Mouse (Mus musculus) induced T-regulatory cell, adult 2 months (primary cell): Measurements from ENCODE around the gene Pigu.

Source experiments
- DNase-seq: peaks from one replicate; pipeline ENCODE4 v3.0.0-alpha.2; 2012; ENCODE audit warnings: low read depth

The Pigu gene

GRCm38 (mm10) chr2:155367635-155368284, 10.5 kb upstream of the Pigu start:
- DNase-seq: no peak

GRCm38 (mm10) chr2:155357686-155358399, 613 bp upstream of the Pigu start:
- peak; percentile 19 for DNase-seq

GRCm38 (mm10) chr2:155354402-155354801, 2.8 kb downstream of the Pigu start:
- no peak for DNase-seq

- DNase-seq: no peak
Measured at GRCm38 (mm10) chr2:155346670-155347069, 10.6 kb downstream of the Pigu start.

- no peak for DNase-seq
Measured at GRCm38 (mm10) chr2:155340166-155340565, 17.1 kb downstream of the Pigu start.

- no peak for DNase-seq
Measured at GRCm38 (mm10) chr2:155336254-155336653, 21.0 kb downstream of the Pigu start.

- no peak for DNase-seq
Measured at GRCm38 (mm10) chr2:155335231-155335630, 22.0 kb downstream of the Pigu start.

GRCm38 (mm10) chr2:155333421-155333820, 23.8 kb downstream of the Pigu start:
- no peak for DNase-seq

GRCm38 (mm10) chr2:155331351-155331750, 25.9 kb downstream of the Pigu start:
- DNase-seq: no peak

GRCm38 (mm10) chr2:155330811-155331210, 26.4 kb downstream of the Pigu start:
- DNase-seq: no peak

- no peak for DNase-seq
Measured at GRCm38 (mm10) chr2:155329707-155330106, 27.5 kb downstream of the Pigu start.

GRCm38 (mm10) chr2:155328906-155329305, 28.3 kb downstream of the Pigu start:
- DNase-seq: no peak

GRCm38 (mm10) chr2:155327906-155328305, 29.3 kb downstream of the Pigu start:
- no peak for DNase-seq

GRCm38 (mm10) chr2:155326001-155326400, 31.2 kb downstream of the Pigu start:
- DNase-seq: no peak

- no peak for DNase-seq
Measured at GRCm38 (mm10) chr2:155320596-155320995, 36.6 kb downstream of the Pigu start.

GRCm38 (mm10) chr2:155318618-155319017, 38.6 kb downstream of the Pigu start:
- peak; percentile 18 for DNase-seq

GRCm38 (mm10) chr2:155313671-155314070, 43.6 kb downstream of the Pigu start:
- no peak for DNase-seq

- DNase-seq: peak; percentile 14
Measured at GRCm38 (mm10) chr2:155308936-155309592, 48.2 kb downstream of the Pigu start.

- DNase-seq: no peak
Measured at GRCm38 (mm10) chr2:155299563-155299962, 57.7 kb downstream of the Pigu start.

GRCm38 (mm10) chr2:155295453-155295852, 61.8 kb downstream of the Pigu start:
- no peak for DNase-seq

GRCm38 (mm10) chr2:155293946-155294345, 63.3 kb downstream of the Pigu start:
- no peak for DNase-seq

GRCm38 (mm10) chr2:155293382-155293781, 63.8 kb downstream of the Pigu start:
- DNase-seq: no peak

GRCm38 (mm10) chr2:155290066-155290465, 67.2 kb downstream of the Pigu start:
- DNase-seq: no peak
